Mouse (Mus musculus) embryonic facial prominence, embryonic 11.5 days (tissue): ENCODE measurements at regions not wholly inside any gene's neighbourhood (a gene's known extent, or its start where the extent isn't known, plus 50 kb on each side); places are given as distances from the start of the nearest gene placed in this dataset.
A peak's percentile ranks its signal among the peaks of the same experiment; 100 is the strongest.
"Not testable (repeated sequence)": the region's sequence is repeated elsewhere in the genome, so short reads cannot be mapped to it uniquely, and the experiment has no call there.

Experiments used
- ATAC-seq: fragments of 200-750 bp; cut with Nextera tagmentation; replicated peaks from 2 replicates; pipeline ENCODE4 v1.8.0; 2017; ENCODE audit warnings: low read depth; ENCODE audit not compliant: insufficient number of reproducible peaks, low FRiP score, low TSS enrichment
- DNase-seq: peaks from one replicate; pipeline ENCODE4 v3.0.0-alpha.2; 2015; ENCODE audit warnings: low spot score
- H3K27ac ChIP-seq: fragments of 300-500 bp; sonication (generic); replicated peaks from 2 replicates; pipeline ENCODE4 v1.5.1; 2014; ENCODE audit warnings: mild to moderate bottlenecking, low read depth, low read length, control low read depth
- H3K27me3 ChIP-seq: fragments of 300-500 bp; sonication (generic); 2 replicates; pipeline ENCODE4 v1.6.1; 2014; ENCODE audit warnings: mild to moderate bottlenecking, low read length, moderate library complexity, mixed read lengths; ENCODE audit not compliant: control insufficient read depth, insufficient read depth
- H3K36me3 ChIP-seq: fragments of 300-500 bp; sonication (generic); replicated peaks from 2 replicates; pipeline ENCODE4 v1.6.1; 2014; ENCODE audit warnings: low read depth, mild to moderate bottlenecking, low read length, moderate library complexity, mixed read lengths; ENCODE audit not compliant: control insufficient read depth, insufficient read depth
- H3K4me1 ChIP-seq: fragments of 300-500 bp; sonication (generic); 2 replicates; pipeline ENCODE4 v1.6.1; 2014; ENCODE audit warnings: low read length, mixed read lengths; ENCODE audit not compliant: control insufficient read depth, insufficient read depth
- H3K4me2 ChIP-seq: fragments of 300-500 bp; sonication (generic); 2 replicates; pipeline ENCODE4 v1.6.1; 2014; ENCODE audit warnings: low read depth, mild to moderate bottlenecking, control low read depth, low read length, moderate library complexity
- H3K4me3 ChIP-seq: fragments of 300-500 bp; sonication (generic); 2 replicates; pipeline ENCODE4 v1.5.1; 2014; ENCODE audit warnings: low read depth, low read length, control low read depth
- H3K9ac ChIP-seq: fragments of 300-500 bp; sonication (generic); replicated peaks from 2 replicates; pipeline ENCODE4 v1.6.1; 2014; ENCODE audit warnings: mild to moderate bottlenecking, control low read depth, low read length
- H3K9me3 ChIP-seq: fragments of 300-500 bp; sonication (generic); replicated peaks from 2 replicates; pipeline ENCODE4 v1.6.1; 2016; ENCODE audit warnings: mild to moderate bottlenecking, low read length, inconsistent platforms, mixed read lengths; ENCODE audit not compliant: control insufficient read depth
- WGBS: fragments of 180-500 bp; shearing (Covaris S2); extraction: QIAGEN DNeasy Blood & Tissue Kit; methylation state at CpG from one replicate; pipeline ENCODE4 v1.1.7; 2014; 5-methylcytosine and 5-hydroxymethylcytosine counted together

GRCm38 (mm10) chrX:126693131-126693805 is 122.4 kb downstream of the 4932411N23Rik start:
- H3K27ac ChIP-seq, result not testable (repeated sequence)

GRCm38 (mm10) chrX:126690828-126691227 is 124.8 kb downstream of the 4932411N23Rik start:
- not testable (repeated sequence) for H3K4me3 ChIP-seq, H3K27ac ChIP-seq, H3K27me3 ChIP-seq, H3K9me3 ChIP-seq, H3K4me1 ChIP-seq, DNase-seq, ATAC-seq, H3K9ac ChIP-seq, H3K36me3 ChIP-seq, H3K4me2 ChIP-seq
- WGBS, result 83% methylated on average over 5 of the region's 5 CpGs

More at GRCm38 (mm10) chrX:126693131-126693805, 122.4 kb downstream of the 4932411N23Rik start:
- H3K36me3 ChIP-seq, ATAC-seq, H3K9me3 ChIP-seq, H3K4me2 ChIP-seq, H3K4me3 ChIP-seq, H3K27me3 ChIP-seq, H3K4me1 ChIP-seq, H3K9ac ChIP-seq: not testable (repeated sequence)
- 77% methylated on average over 6 of the region's 6 CpGs for WGBS
- DNase-seq, result peak; percentile 18

GRCm38 (mm10) chrX:126685020-126685419 is 130.6 kb downstream of the 4932411N23Rik start:
- DNase-seq, H3K4me1 ChIP-seq, H3K9me3 ChIP-seq, H3K36me3 ChIP-seq, H3K4me2 ChIP-seq, H3K27me3 ChIP-seq, H3K4me3 ChIP-seq, ATAC-seq, H3K27ac ChIP-seq, H3K9ac ChIP-seq: not testable (repeated sequence)
- 90% methylated on average over 8 of the region's 8 CpGs for WGBS

GRCm38 (mm10) chrX:126655737-126656136 is 159.9 kb downstream of the 4932411N23Rik start:
- ATAC-seq, result no peak
- no peaks in the 10 kb centered on the region for H3K36me3 ChIP-seq
- H3K4me2 ChIP-seq, result no peak overlapping the region
- no peaks in the 10 kb centered on the region for H3K4me1 ChIP-seq
- no peaks in the 10 kb centered on the region for H3K27me3 ChIP-seq
- no peak for DNase-seq
- no peak overlapping the region for H3K4me3 ChIP-seq
- no peaks in the 10 kb centered on the region for H3K9me3 ChIP-seq
- no peak overlapping the region for H3K9ac ChIP-seq
- H3K27ac ChIP-seq, result no peak overlapping the region
